Mouse (Mus musculus) lung, postnatal 0 days (tissue): ENCODE results near the gene Nudc. TPM values are rescaled to one million over a fixed set of nuclear protein-coding genes. Genes with fewer than 3 reads are reported as not detected.

ENCODE experiments used
- ATAC-seq: fragments of 200-750 bp; cut with Nextera tagmentation; 2 replicates; pipeline ENCODE4 v1.8.0; 2017; ENCODE audit warnings: moderate library complexity
- DNase-seq: peaks from one replicate; pipeline ENCODE4 v3.0.0-alpha.2; 2016; ENCODE audit warnings: low spot score
- H3K27ac ChIP-seq: fragments of 300-500 bp; sonication (generic); 2 replicates; pipeline ENCODE4 v1.5.1; 2014; ENCODE audit warnings: antibody characterized with exemption, mild to moderate bottlenecking, low read length, mixed read lengths
- H3K27me3 ChIP-seq: fragments of 300-500 bp; sonication (generic); replicated peaks from 2 replicates; pipeline ENCODE4 v1.6.1; 2014; ENCODE audit warnings: low read length, mixed read lengths; ENCODE audit not compliant: insufficient read depth
- H3K36me3 ChIP-seq: fragments of 300-500 bp; sonication (generic); 2 replicates; pipeline ENCODE4 v1.6.1; 2014; ENCODE audit warnings: low read length, mixed read lengths; ENCODE audit not compliant: insufficient read depth
- H3K4me1 ChIP-seq: fragments of 300-500 bp; sonication (generic); 2 replicates; pipeline ENCODE4 v1.6.1; 2014; ENCODE audit warnings: antibody characterized with exemption, low read depth, low read length, mixed read lengths; ENCODE audit not compliant: insufficient read depth
- H3K4me2 ChIP-seq: fragments of 300-500 bp; sonication (generic); replicated peaks from 2 replicates; pipeline ENCODE4 v1.6.1; 2014; ENCODE audit warnings: low read depth, mild to moderate bottlenecking, low read length, moderate library complexity, mixed read lengths
- H3K4me3 ChIP-seq: fragments of 300-500 bp; sonication (generic); 2 replicates; pipeline ENCODE4 v1.5.1; 2014; ENCODE audit warnings: low read depth, low read length
- H3K9ac ChIP-seq: fragments of 300-500 bp; sonication (generic); replicated peaks from 2 replicates; pipeline ENCODE4 v1.6.1; 2014; ENCODE audit warnings: low read depth, mild to moderate bottlenecking
- H3K9me3 ChIP-seq: fragments of 300-500 bp; sonication (generic); 2 replicates; pipeline ENCODE4 v1.6.1; 2016; ENCODE audit warnings: low read length, mixed read lengths
- CTCF ChIP-seq: IDR thresholded peaks from 2 replicates; pipeline ENCODE4 v1.5.1; 2016; ENCODE audit warnings: antibody characterized with exemption, mild to moderate bottlenecking
- EP300 ChIP-seq: IDR thresholded peaks from 2 replicates; pipeline ENCODE4 v1.6.1; 2016; ENCODE audit warnings: antibody characterized with exemption, mild to moderate bottlenecking, control low read depth
- WGBS: fragments of 180-500 bp; shearing (Covaris S2); extraction: QIAGEN DNeasy Blood & Tissue Kit; methylation state at CpG from one replicate; pipeline ENCODE4 v1.1.7; 2014; 5-methylcytosine and 5-hydroxymethylcytosine counted together
- polyA plus RNA-seq: library from polyadenylated mRNA; unstranded; fragments of >200 nt; fragmentation: Nextera tagmentation; extraction: Ambion mirVana; gene quantifications from 2 replicates; pipeline ENCODE4 v1.2.1, GENCODE M21; 2015

Nudc gene
- polyA plus RNA-seq, 1 experiment from 2014 or later: 130 TPM

- TF ChIP-seq CTCF (no peak), EP300 (no peak)
Measured at GRCm38 (mm10) chr4:133577983-133578382, 32.2 kb upstream of the Nudc start.

DNA sequence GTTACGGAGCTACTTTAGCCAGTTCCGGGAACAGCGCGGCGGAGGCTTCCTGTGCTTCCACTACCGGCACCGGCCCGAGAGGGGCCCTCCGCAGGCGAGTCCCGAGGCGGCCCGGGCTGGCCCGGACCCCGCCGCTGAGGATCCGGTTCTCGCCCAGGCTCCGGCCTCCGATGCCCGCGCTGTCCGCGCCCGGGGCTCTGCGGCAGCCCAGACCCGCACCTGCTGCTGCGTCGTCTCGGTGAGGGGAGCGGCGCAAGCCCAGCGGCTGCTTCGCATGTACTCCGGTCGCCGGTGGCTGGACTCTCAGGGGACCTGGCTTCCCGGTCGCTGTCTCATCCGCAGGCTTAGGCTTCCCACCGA is 29.0 kb upstream of the Nudc start:
- 1% methylated on average over 41 of the region's 41 CpGs for WGBS
- Histone ChIP-seq H3K4me1 (peaks cover 7% of the 10 kb centered on the region; the same call in 1 of the 2 replicates), H3K27me3 (no peaks in the 10 kb centered on the region), H3K4me2 (peak overlapping the region; percentile 94), H3K9ac (peak overlapping the region; percentile 88), H3K27ac (peak overlapping the region; percentile 62), H3K4me3 (peak overlapping the region; percentile 89), H3K36me3 (0 out of 2 replicates have a peak, but pooled peaks cover 4% of the 10 kb centered on the region), H3K9me3 (no peaks in the 10 kb centered on the region)
- peak; percentile 65 for ATAC-seq
- TF ChIP-seq EP300 (no peak), CTCF (no peak)
- DNase-seq: no peak

More at GRCm38 (mm10) chr4:133577983-133578382, 32.2 kb upstream of the Nudc start:
- 74% methylated on average over 12 of the region's 12 CpGs for WGBS
- Histone ChIP-seq H3K27ac (no peak overlapping the region), H3K9ac (no peak overlapping the region), H3K36me3 (peaks cover 9% of the 10 kb centered on the region; the same call in 1 of the 2 replicates), H3K4me1 (peaks cover 7% of the 10 kb centered on the region; the same call in 1 of the 2 replicates), H3K4me3 (no peak overlapping the region), H3K9me3 (no peaks in the 10 kb centered on the region), H3K4me2 (no peak overlapping the region), H3K27me3 (no peaks in the 10 kb centered on the region)
- DNase-seq (no peak), ATAC-seq (no peak)

DNA sequence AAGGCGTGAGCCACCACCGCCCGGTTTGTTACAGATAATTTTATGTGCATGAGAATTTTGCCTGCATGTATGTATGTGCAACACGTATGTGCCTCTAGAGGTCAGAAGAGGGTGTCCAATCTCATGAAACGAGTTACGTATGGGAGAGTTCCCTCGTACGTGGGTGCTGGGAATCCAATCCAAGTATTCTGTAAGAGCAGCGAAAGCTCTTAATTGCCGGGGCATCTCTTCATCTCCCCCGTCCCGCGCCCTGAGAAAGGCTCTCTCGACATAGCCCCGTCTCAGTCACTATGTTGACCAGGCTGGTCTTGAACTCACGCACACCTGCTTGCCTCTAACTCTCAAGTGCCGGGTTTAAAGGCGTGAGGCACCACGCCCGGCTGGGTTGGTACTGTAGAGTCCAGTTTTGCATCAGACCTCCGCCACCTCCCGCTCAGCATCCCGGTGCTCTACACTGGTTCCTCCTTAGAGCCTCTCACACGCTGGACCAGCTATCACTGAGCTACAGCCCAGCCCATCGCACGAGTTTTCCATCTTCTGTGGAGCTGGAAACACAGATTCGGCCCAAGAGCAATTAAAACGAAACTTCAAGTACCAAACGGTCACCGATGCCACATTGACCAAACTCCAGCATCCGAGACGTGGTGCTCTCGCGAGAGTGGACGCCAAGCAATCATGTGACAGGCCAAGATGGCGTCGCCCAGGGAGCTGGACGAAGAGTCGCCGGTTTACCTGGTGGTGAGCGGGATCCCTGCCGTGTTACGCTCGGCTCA is 28.5 kb upstream of the Nudc start, which contains the start of gene Gpatch3:
Gene Gpatch3, plus strand, starts transcription at position 676 of the 773 bp plus-strand sequence.
- Histone ChIP-seq H3K4me2 (peak within 1 kb of the TSS; percentile 94), H3K27me3 (no peaks in the 10 kb centered on the region), H3K4me1 (peaks cover 7% of the 10 kb centered on the region; the same call in 1 of the 2 replicates), H3K4me3 (peak within 1 kb of the TSS; percentile 89), H3K9ac (peak within 1 kb of the TSS; percentile 88), H3K9me3 (no peaks in the 10 kb centered on the region), H3K27ac (peak within 1 kb of the TSS; percentile 66), H3K36me3 (no peaks in the 10 kb centered on the region)
- TF ChIP-seq CTCF (peak; percentile 42), EP300 (0 out of 2 replicates have a peak, but pooled peaks have one; percentile 56)
- DNase-seq (peak; percentile 96), ATAC-seq (peak; percentile 96)
- WGBS: 5% methylated on average over 44 of the region's 44 CpGs

DNA sequence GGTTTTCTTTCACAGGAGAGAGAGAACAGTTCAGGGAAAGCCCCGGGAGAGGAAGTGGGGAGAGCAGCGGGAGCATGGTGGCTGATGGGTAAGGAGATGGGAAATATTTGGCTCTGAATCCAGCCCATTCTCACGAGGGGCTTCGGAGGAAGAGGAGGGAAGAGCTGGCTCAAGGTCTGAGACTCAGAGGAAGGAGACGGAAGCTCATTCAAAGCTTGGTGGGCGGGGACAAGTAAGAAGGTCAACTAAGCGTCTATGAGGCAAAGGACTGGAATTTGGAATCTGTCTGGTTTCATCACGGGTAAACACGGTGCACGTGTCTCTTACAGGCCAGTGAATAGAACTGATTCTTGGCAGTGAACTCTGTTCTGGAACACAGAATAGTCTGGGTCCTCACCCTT is 24.3 kb upstream of the Nudc start:
- DNase-seq (peak; percentile 61), ATAC-seq (no peak)
- Histone ChIP-seq H3K4me1 (peaks cover 3% of the 10 kb centered on the region; the same call in 1 of the 2 replicates), H3K9ac (no peak overlapping the region), H3K4me2 (no peak overlapping the region), H3K27ac (no peak overlapping the region), H3K9me3 (no peaks in the 10 kb centered on the region), H3K4me3 (no peak overlapping the region), H3K27me3 (no peaks in the 10 kb centered on the region), H3K36me3 (no peaks in the 10 kb centered on the region)
- 39% methylated on average over 10 of the region's 10 CpGs for WGBS
- TF ChIP-seq CTCF (no peak), EP300 (no peak)

GRCm38 (mm10) chr4:133569291-133570065 is 23.7 kb upstream of the Nudc start:
- Histone ChIP-seq H3K9me3 (no peaks in the 10 kb centered on the region), H3K4me3 (no peak overlapping the region), H3K36me3 (no peaks in the 10 kb centered on the region), H3K27ac (no peak overlapping the region), H3K4me2 (no peak overlapping the region), H3K27me3 (no peaks in the 10 kb centered on the region), H3K9ac (no peak overlapping the region), H3K4me1 (no peaks in the 10 kb centered on the region; the same call in 1 of the 2 replicates)
- ATAC-seq (no peak), DNase-seq (no peak)
- TF ChIP-seq CTCF (no peak), EP300 (no peak)
- WGBS: 82% methylated on average over 10 of the region's 10 CpGs

DNA sequence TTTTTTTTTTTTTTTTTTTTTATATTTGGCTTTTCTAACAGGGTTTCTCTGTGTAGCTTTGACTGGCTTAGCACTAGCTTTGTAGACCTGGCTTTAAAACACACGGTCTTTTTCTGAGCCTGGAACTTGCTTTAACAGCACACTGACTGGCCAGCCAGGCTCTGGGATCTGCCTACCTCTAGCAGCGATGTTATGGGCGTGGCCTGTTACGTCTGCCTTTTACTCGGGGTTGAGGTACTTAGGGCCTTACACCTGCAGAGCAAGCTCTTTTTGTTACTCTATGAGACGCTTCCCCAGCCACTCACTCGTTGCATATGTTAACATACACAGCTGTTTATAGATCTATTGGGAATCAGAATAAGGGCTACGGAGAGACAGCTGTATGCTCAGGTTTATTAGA is 21.5 kb upstream of the Nudc start:
- Histone ChIP-seq H3K27ac (no peak overlapping the region), H3K9ac (no peak overlapping the region), H3K36me3 (no peaks in the 10 kb centered on the region), H3K4me2 (no peak overlapping the region), H3K4me1 (no peaks in the 10 kb centered on the region), H3K27me3 (no peaks in the 10 kb centered on the region), H3K9me3 (no peaks in the 10 kb centered on the region), H3K4me3 (no peak overlapping the region)
- DNase-seq: no peak
- no peak for ATAC-seq
- 21% methylated on average over 8 of the region's 8 CpGs for WGBS
- TF ChIP-seq EP300 (no peak), CTCF (no peak)
